Mouse (Mus musculus): ENCODE results near the gene Magea8. TPM values are rescaled to one million over a fixed set of nuclear protein-coding genes. Genes with fewer than 3 reads are reported as not detected.
"Not testable (repeated sequence)": the region's sequence is repeated elsewhere in the genome, so short reads cannot be mapped to it uniquely, and the experiment has no call there.

The Magea8 gene
- not detected in 2 replicates for total RNA-seq (2017)

GRCm38 (mm10) chrX:154995750-154996149 is at the start of gene Magea8:
Gene Magea8, minus strand, starts transcription at chrX:154995850.
- ATAC-seq (replicated peaks; ENCODE audit: low read depth, poor library complexity, severe bottlenecking) = not testable (repeated sequence)

- not testable (repeated sequence) for ATAC-seq (replicated peaks; ENCODE audit: low read depth, poor library complexity, severe bottlenecking)
Observed at GRCm38 (mm10) chrX:154949405-154949804, 46.2 kb downstream of the Magea8 start, which contains the start of gene Magea3. Gene Magea3, minus strand, starts transcription at chrX:154949505.

- ATAC-seq (replicated peaks; ENCODE audit: low read depth, poor library complexity, severe bottlenecking) = not testable (repeated sequence)
Observed at GRCm38 (mm10) chrX:154935887-154936286, 59.8 kb downstream of the Magea8 start, which contains the start of gene Magea6. Gene Magea6, minus strand, starts transcription at chrX:154935987.

Other genes starting within 250 kb of the Magea8 start
- gene Cldn34b1, start 105.6 kb downstream of the Magea8 start, total RNA-seq (2017) = not detected in 2 replicates
- not detected in 2 replicates for gene Magea6, start 59.9 kb downstream of the Magea8 start, total RNA-seq (2017)
- gene Magea3, start 46.3 kb downstream of the Magea8 start, total RNA-seq (2017) = not detected in 2 replicates
- gene Magea5, start 67.3 kb upstream of the Magea8 start, total RNA-seq (2017) = not detected in 2 replicates
- not detected in 2 replicates for gene Magea1, start 93.9 kb upstream of the Magea8 start, total RNA-seq (2017)
- gene Magea2, start 97.8 kb upstream of the Magea8 start, total RNA-seq (2017) = not detected in 2 replicates
- gene Cldn34b2, start 132.6 kb upstream of the Magea8 start, total RNA-seq (2017) = not detected in 2 replicates
- 91.7 and 99.2 TPM in 2 replicates for gene Sat1, start 220.6 kb upstream of the Magea8 start, total RNA-seq (2017)

Measured in common myeloid progenitor, adult 5-6 weeks (primary cell).